Comparison of ENCODE assay signal across 13 mouse cellular contexts in genomic region chr2:130896944-130897343, GRCm38 (mm10).
"Had no signal": no experiment of that assay in that cellular context is flagged by ENCODE, and none has a peak within 500 bp of the region (broad histone marks: within the 10 kb centered on the region; RNA-seq: fewer than 3 reads in every experiment).

No protein-coding gene starts in this region.

- H3K4me1 ChIP-seq: limb, embryonic 10.5 days; midbrain, embryonic 10.5 days had no signal

- H3K27ac ChIP-seq: hindbrain, postnatal 0 days; kidney, embryonic 15.5 days; limb, embryonic 10.5 days; midbrain, embryonic 10.5 days had no signal

- H3K9me3 ChIP-seq: kidney, embryonic 15.5 days; limb, embryonic 10.5 days; midbrain, embryonic 10.5 days had no signal

- H3K9ac ChIP-seq: kidney, embryonic 15.5 days had no signal

- ATAC-seq: hindbrain, postnatal 0 days; lung, postnatal 0 days had no signal

- H3K27me3 ChIP-seq: kidney, embryonic 15.5 days had no signal

- H3K4me2 ChIP-seq: kidney, embryonic 15.5 days had no signal

- H3K4me3 ChIP-seq: kidney, embryonic 15.5 days; limb, embryonic 10.5 days; midbrain, embryonic 10.5 days had no signal

- DNase-seq: kidney, adult 11 months; kidney, postnatal 14 days; lung, adult 2 months; lung, postnatal 36 days; midbrain, embryonic 14.5 days; right cerebral cortex, adult 18-20 months; right cerebral cortex, postnatal 25 days; thymus, postnatal 36 days had no signal
